Mouse (Mus musculus) olfactory bulb, adult 2 months (tissue): Measurements from ENCODE around the gene Adamtsl1.

ENCODE experiments used
- CTCF ChIP-seq: fragments of 200-500 bp; IDR thresholded peaks from 2 replicates; pipeline ENCODE4 v1.5.1; 2012; ENCODE audit warnings: low read depth, mild to moderate bottlenecking, low read length, moderate library complexity; ENCODE audit not compliant: insufficient read depth
- POLR2A ChIP-seq: fragments of 200-500 bp; IDR thresholded peaks from 2 replicates; pipeline ENCODE4 v1.6.1; 2012; ENCODE audit warnings: mild to moderate bottlenecking, low read depth, low read length, moderate library complexity; ENCODE audit not compliant: insufficient read depth

DNA sequence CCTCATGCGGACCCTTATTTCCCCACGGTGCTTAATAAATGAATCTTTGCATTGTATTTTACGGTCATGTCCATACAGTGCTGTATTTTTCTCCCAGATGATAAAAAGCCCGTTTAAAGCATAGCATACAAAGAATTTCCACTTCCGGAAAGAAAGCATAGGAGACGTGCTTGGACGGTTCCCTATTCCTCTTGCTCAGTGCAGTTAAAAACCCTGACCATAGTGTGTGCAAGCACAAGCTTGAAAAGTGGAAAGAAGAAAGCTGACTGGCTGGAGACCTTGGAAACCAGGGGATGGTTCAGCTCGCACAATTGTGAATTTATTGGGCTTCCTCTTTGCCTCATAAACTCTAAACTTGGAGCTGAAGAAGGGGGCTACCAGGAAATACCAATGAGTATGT, 855.1 kb downstream of the Adamtsl1 start:
- no peak for TF ChIP-seq CTCF
- no peak for TF ChIP-seq POLR2A
